Mouse (Mus musculus) CH12.LX (cell line): Measurements from ENCODE around the gene Map2. TPM values are rescaled to one million over a fixed set of nuclear protein-coding genes. Genes with fewer than 3 reads are reported as not detected.

Experiments used
- DNase-seq: peaks from one replicate; pipeline ENCODE4 v3.0.0-alpha.2; 2013; ENCODE audit errors: extremely low read depth
- H3K27ac ChIP-seq: 2 replicates; pipeline ENCODE4 v1.5.1; 2012; ENCODE audit warnings: low read depth, mild to moderate bottlenecking, control low read depth, moderate library complexity; ENCODE audit not compliant: insufficient read depth
- H3K27me3 ChIP-seq: replicated peaks from 2 replicates; pipeline ENCODE3; 2012; ENCODE audit warnings: inconsistent platforms
- H3K36me3 ChIP-seq, 2 experiments: replicated peaks in 1 of 2; 2 replicates each; pipeline versions ENCODE3 to v1.6.1; 2012; ENCODE audit warnings: inconsistent platforms in 1 of 2, low read length in 1 of 2, mild to moderate bottlenecking in 1 of 2, mixed read lengths in 1 of 2, moderate library complexity in 1 of 2; ENCODE audit not compliant: control insufficient read depth in 1 of 2, insufficient read depth in 1 of 2
- H3K4me1 ChIP-seq, 2 experiments: 2 replicates each; pipeline ENCODE4 v1.6.1; 2012; ENCODE audit warnings: inconsistent platforms in 1 of 2, moderate library complexity in 1 of 2; ENCODE audit not compliant: insufficient read depth in 2 of 2, control insufficient read depth in 1 of 2
- H3K4me2 ChIP-seq: 2 replicates; pipeline ENCODE4 v1.6.1; 2012; ENCODE audit warnings: low read depth, mild to moderate bottlenecking, control low read depth; ENCODE audit not compliant: poor library complexity, insufficient read depth, severe bottlenecking
- H3K4me3 ChIP-seq, 3 experiments: fragments of 150-350 bp in 1 of 3; sonication (generic) in 1 of 3; replicated peaks in 1 of 3; 2 replicates each; pipeline versions ENCODE3 to v1.5.1; 2011 to 2012; ENCODE audit warnings: low read depth in 2 of 3, low read length in 2 of 3, mild to moderate bottlenecking in 2 of 3, moderate library complexity in 2 of 3, control low read depth in 1 of 3, improper control_type of control experiment in 1 of 3, inconsistent platforms in 1 of 3, mixed read lengths in 1 of 3; ENCODE audit not compliant: poor library complexity in 1 of 3
- H3K79me2 ChIP-seq: replicated peaks from 2 replicates; pipeline ENCODE4 v1.6.1; 2012; ENCODE audit warnings: mild to moderate bottlenecking, moderate library complexity; ENCODE audit not compliant: control insufficient read depth, poor library complexity, insufficient read depth, severe bottlenecking; ENCODE audit errors: extremely low read depth
- H3K9ac ChIP-seq: 2 replicates; pipeline ENCODE4 v1.6.1; 2012; ENCODE audit warnings: low read depth, mild to moderate bottlenecking, control low read depth, moderate library complexity; ENCODE audit not compliant: insufficient read depth
- H3K9me3 ChIP-seq: replicated peaks from 2 replicates; pipeline ENCODE3; 2012; ENCODE audit warnings: low read length, inconsistent platforms, mixed read lengths
- BHLHE40 ChIP-seq: IDR thresholded peaks from 2 replicates; pipeline ENCODE4 v1.6.1; 2011; ENCODE audit warnings: mild to moderate bottlenecking, low read depth, low read length, improper control_type of control experiment
- CHD1 ChIP-seq: IDR thresholded peaks from 2 replicates; pipeline ENCODE4 v1.6.1; 2012; ENCODE audit warnings: low read depth, low read length, improper control_type of control experiment, inconsistent platforms
- JUN ChIP-seq: IDR thresholded peaks from 2 replicates; pipeline ENCODE4 v1.6.1; 2011; ENCODE audit warnings: low read depth, mild to moderate bottlenecking, low read length, improper control_type of control experiment, moderate library complexity; ENCODE audit not compliant: insufficient read depth
- JUND ChIP-seq: conservative IDR thresholded peaks from 2 replicates; pipeline ENCODE4 v1.6.1; 2011; ENCODE audit warnings: low read depth, low read length, improper control_type of control experiment
- KAT2A ChIP-seq: IDR thresholded peaks from 2 replicates; pipeline ENCODE4 v1.6.1; 2012; ENCODE audit warnings: low read length, improper control_type of control experiment, inconsistent platforms; ENCODE audit not compliant: insufficient replicate concordance
- MAFK ChIP-seq: IDR thresholded peaks from 2 replicates; pipeline ENCODE4 v1.6.1; 2011; ENCODE audit warnings: low read length, improper control_type of control experiment; ENCODE audit not compliant: insufficient replicate concordance
- MAX ChIP-seq: IDR thresholded peaks from 2 replicates; pipeline ENCODE4 v1.6.1; 2011; ENCODE audit warnings: low read length, improper control_type of control experiment
- MXI1 ChIP-seq: IDR thresholded peaks from 2 replicates; pipeline ENCODE4 v1.6.1; 2011; ENCODE audit warnings: mild to moderate bottlenecking, low read depth, low read length, improper control_type of control experiment
- MYC ChIP-seq: IDR thresholded peaks from 2 replicates; pipeline ENCODE4 v1.6.1; 2011; ENCODE audit warnings: low read depth, mild to moderate bottlenecking, improper control_type of control experiment, low read length
- NELFE ChIP-seq: IDR thresholded peaks from 2 replicates; pipeline ENCODE4 v1.6.1; 2011; ENCODE audit warnings: low read depth, low read length, improper control_type of control experiment
- NRF1 ChIP-seq: IDR thresholded peaks from 2 replicates; pipeline ENCODE4 v1.6.1; 2014; ENCODE audit warnings: low read depth, mild to moderate bottlenecking, inconsistent platforms, low read length, improper control_type of control experiment, moderate library complexity
- PAX5 ChIP-seq: IDR thresholded peaks from 2 replicates; pipeline ENCODE4 v1.6.1; 2012; ENCODE audit warnings: low read length, inconsistent platforms, mixed read lengths
- RAD21 ChIP-seq: IDR thresholded peaks from 2 replicates; pipeline ENCODE4 v1.6.1; 2011; ENCODE audit warnings: low read depth, mild to moderate bottlenecking, low read length, improper control_type of control experiment, moderate library complexity
- SIN3A ChIP-seq: IDR thresholded peaks from 2 replicates; pipeline ENCODE4 v1.6.1; 2012; ENCODE audit warnings: low read length, improper control_type of control experiment, inconsistent platforms
- SMC3 ChIP-seq: IDR thresholded peaks from 2 replicates; pipeline ENCODE4 v1.6.1; 2011; ENCODE audit warnings: low read depth, low read length, improper control_type of control experiment
- UBTF ChIP-seq: IDR thresholded peaks from 2 replicates; pipeline ENCODE4 v1.6.1; 2012; ENCODE audit warnings: low read depth, mild to moderate bottlenecking, inconsistent platforms, low read length, improper control_type of control experiment, moderate library complexity
- USF2 ChIP-seq: conservative IDR thresholded peaks from 2 replicates; pipeline ENCODE4 v1.6.1; 2011; ENCODE audit warnings: low read depth, low read length, improper control_type of control experiment
- ZC3H11A ChIP-seq: IDR thresholded peaks from 2 replicates; pipeline ENCODE4 v1.6.1; 2012; ENCODE audit warnings: low read depth, mild to moderate bottlenecking, inconsistent platforms, low read length, improper control_type of control experiment
- ZMIZ1 ChIP-seq: IDR thresholded peaks from 2 replicates; pipeline ENCODE4 v1.6.1; 2012; ENCODE audit warnings: low read depth, mild to moderate bottlenecking, inconsistent platforms, low read length, improper control_type of control experiment
- ZNF384 ChIP-seq: IDR thresholded peaks from 2 replicates; pipeline ENCODE4 v1.6.1; 2012; ENCODE audit warnings: low read depth, low read length, improper control_type of control experiment, inconsistent platforms
- dilution Hi-C: fragments of 300-500 bp; cut with MboI; formaldehyde crosslinking; loops from 2 replicates; pipeline ENCODE4 v1.14.3; 2020; ENCODE audit warnings: low sequenced_read_pairs; ENCODE audit not compliant: extremely low pct_unique_long_range_greater_than_20kb, extremely low pct_ligation_motif_present
- in situ Hi-C: fragments of 300-500 bp; cut with MboI; formaldehyde crosslinking; loops from 3 replicates; pipeline ENCODE4 v1.14.3; 2019; ENCODE audit warnings: low sequenced_read_pairs, low pct_ligation_motif_present, low pct_unique_long_range_greater_than_20kb, mixed read lengths
- polyA plus RNA-seq: library from polyadenylated mRNA; unstranded; fragments of >175 nt; gene quantifications from 2 replicates; pipeline ENCODE4 v1.2.1, GENCODE M21; 2012; ENCODE audit warnings: low read depth; ENCODE audit not compliant: insufficient read length
- total RNA-seq, 2 experiments: library from RNA; depleted of rRNA; stranded (reverse); fragments of 300-350 nt in 1 of 2; fragments of >200 nt in 1 of 2; gene quantifications; 2 replicates each; pipeline ENCODE4 v1.2.3; 2012 to 2014

Gene Map2
- total and polyA plus RNA-seq, 3 experiments, result 1.5 to 6.5 (median 5.9) TPM

- H3K9me3 ChIP-seq, result no peaks in the 10 kb centered on the region
- no peaks in the 10 kb centered on the region for H3K79me2 ChIP-seq
- H3K4me2 ChIP-seq, result no peak overlapping the region
- DNase-seq, result no peak
- no peak overlapping the region for H3K4me3 ChIP-seq
- H3K27ac ChIP-seq, result no peak overlapping the region
- H3K4me1 ChIP-seq, result peaks cover 0 to 6% of the 10 kb centered on the region in 2 experiments; a peak in 2 of 4 replicates
- in situ Hi-C loops (no loop called here), dilution Hi-C loops (no loop called here)
- H3K36me3 ChIP-seq, result no peaks in the 10 kb centered on the region
- H3K27me3 ChIP-seq, result no peaks in the 10 kb centered on the region
- H3K9ac ChIP-seq, result no peak overlapping the region
- TF ChIP-seq ZC3H11A (no peak), ZMIZ1 (no peak), SIN3A (no peak), ZNF384 (no peak), NRF1 (no peak), RAD21 (no peak), MXI1 (no peak), BHLHE40 (no peak), KAT2A (no peak), JUND (no peak), CHD1 (no peak), SMC3 (no peak), NELFE (no peak), USF2 (no peak), JUN (no peak)
These were observed 48.3 kb downstream of the Map2 start for GRCm38 (mm10) chr1:66223331-66223730.

DNA sequence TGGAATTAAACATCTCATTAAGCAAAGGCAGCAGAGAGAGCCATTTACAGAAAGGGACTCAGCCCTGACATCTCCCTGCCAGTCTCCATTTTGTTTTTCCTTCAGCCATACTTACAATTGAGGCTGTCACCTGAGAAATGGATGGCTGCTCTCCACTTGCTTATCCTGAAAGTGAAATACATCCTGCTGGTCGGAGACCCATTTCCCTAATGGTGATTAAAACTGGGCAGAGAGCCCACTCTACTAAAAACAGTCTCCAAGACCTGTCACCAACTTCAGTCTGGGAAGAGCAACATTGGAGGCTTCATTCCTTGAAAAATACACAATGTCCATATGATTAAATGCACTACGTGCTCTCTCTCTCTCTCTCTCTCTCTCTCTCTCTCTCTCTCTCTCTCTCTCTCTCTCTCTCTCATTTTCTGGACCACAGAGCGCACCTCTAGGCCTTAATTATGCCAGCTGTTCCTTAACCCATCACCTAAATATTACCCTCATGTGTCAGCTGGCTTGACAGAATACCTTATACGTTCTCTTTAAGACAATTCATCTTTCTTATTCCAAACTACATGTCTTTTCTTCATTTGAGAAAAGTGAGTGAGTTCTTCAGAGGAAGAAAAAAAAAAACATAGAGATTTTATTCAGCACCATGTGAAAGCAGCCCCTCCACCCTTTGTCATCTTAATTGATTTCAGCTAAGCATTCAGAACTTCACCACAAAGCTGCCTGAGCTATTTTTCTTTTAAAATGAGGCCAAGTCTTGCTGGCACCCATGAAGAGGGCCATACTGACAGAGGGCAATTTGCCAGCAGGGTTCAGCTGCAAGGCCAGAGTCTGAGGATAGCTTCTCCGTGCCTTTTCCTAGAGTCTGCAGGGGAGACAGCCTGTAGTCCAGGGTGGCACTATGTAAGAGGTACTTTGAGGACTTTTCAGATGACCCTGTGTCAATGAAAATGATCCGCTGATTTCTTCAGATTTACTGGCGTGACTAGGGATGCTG lies 51.6 kb downstream of the Map2 start:
- dilution Hi-C loops, result no loop called here
- H3K9ac ChIP-seq, result no peak overlapping the region
- H3K4me2 ChIP-seq, result no peak overlapping the region
- H3K27me3 ChIP-seq, result no peaks in the 10 kb centered on the region
- H3K27ac ChIP-seq, result no peak overlapping the region
- no peaks in the 10 kb centered on the region for H3K9me3 ChIP-seq
- peaks cover 0 to 17% of the 10 kb centered on the region in 2 experiments; a peak in 2 of 4 replicates for H3K4me1 ChIP-seq
- no peak for DNase-seq
- in situ Hi-C loops, result no loop called here
- H3K4me3 ChIP-seq, result no peak overlapping the region
- H3K79me2 ChIP-seq, result no peaks in the 10 kb centered on the region
- TF ChIP-seq PAX5 (no peak), MAX (no peak), MAFK (no peak), NRF1 (no peak), UBTF (no peak), MXI1 (no peak), ZMIZ1 (no peak), MYC (no peak)
- TF ChIP-seq, all 38 proteins: peak for 0
- no peaks in the 10 kb centered on the region for H3K36me3 ChIP-seq
